Mouse (Mus musculus): ENCODE data around the gene Gemin7. TPM values are rescaled to one million over a fixed set of nuclear protein-coding genes. Genes with fewer than 3 reads are reported as not detected.

Gemin7 gene
- total and polyA plus RNA-seq, 3 experiments = 48.5 to 75.2 (median 48.6) TPM

GRCm38 (mm10) chr7:19603849-19604605 is 26.6 kb upstream of the Gemin7 start, which contains the start of gene Clasrp:
TSS of gene Clasrp (minus strand) at chr7:19604486.
- TF ChIP-seq EP300 (IDR thresholded peaks at IDR 0.05; ENCODE audit: insufficient read depth, low read depth, low read length) (0 out of 2 replicates have a peak, but pooled peaks have one; percentile 35), POLR2A (IDR thresholded peaks at IDR 0.05; ENCODE audit: insufficient read depth, low read depth, low read length) (peak; percentile 81), CTCF (IDR thresholded peaks at IDR 0.05) (no peak)
- peak; percentile 97 for DNase-seq
- peak within 1 kb of the TSS; percentile 94 for H3K9ac ChIP-seq (ENCODE audit: low read depth, low read length)
- peaks cover 4% of the 10 kb centered on the region for H3K79me2 ChIP-seq (replicated peaks; ENCODE audit: control insufficient read depth, insufficient read depth, low read length)
- under 1% methylated on average over 57 of the region's 57 CpGs for WGBS
- intact Hi-C loops (cut with DNase I) = loop anchor here (2.0 kb wide), 1 partner anchor 41 kb away; the partner anchor contains the start of gene Ppp1r37
- peak within 1 kb of the TSS; percentile 88 for H3K27ac ChIP-seq
- 0 out of 2 replicates have a peak, but pooled peaks cover 1% of the 10 kb centered on the region for H3K4me1 ChIP-seq (ENCODE audit: control insufficient read depth, insufficient read depth, low read length)
- H3K4me3 ChIP-seq = peak within 1 kb of the TSS; percentile 99
- H3K36me3 ChIP-seq (ENCODE audit: control insufficient read depth, insufficient read depth, low read length) = no peaks in the 10 kb centered on the region; the same call in 1 of the 2 replicates
- H3K27me3 ChIP-seq (ENCODE audit: control insufficient read depth, insufficient read depth, low read length) = no peaks in the 10 kb centered on the region

- H3K79me2 ChIP-seq (replicated peaks; ENCODE audit: control insufficient read depth, insufficient read depth, low read length) = peaks cover 4% of the 10 kb centered on the region
- 0 out of 2 replicates have a peak, but pooled peaks cover 1% of the 10 kb centered on the region for H3K4me1 ChIP-seq (ENCODE audit: control insufficient read depth, insufficient read depth, low read length)
- 62% methylated on average over 12 of the region's 12 CpGs for WGBS
- DNase-seq = no peak
- no peaks in the 10 kb centered on the region for H3K27me3 ChIP-seq (ENCODE audit: control insufficient read depth, insufficient read depth, low read length)
- H3K4me3 ChIP-seq = no peak overlapping the region
- H3K9ac ChIP-seq (ENCODE audit: low read depth, low read length) = no peak overlapping the region
- no peak for TF ChIP-seq POLR2A (IDR thresholded peaks at IDR 0.05; ENCODE audit: insufficient read depth, low read depth, low read length)
- no peak for TF ChIP-seq EP300 (IDR thresholded peaks at IDR 0.05; ENCODE audit: insufficient read depth, low read depth, low read length)
- no peak for TF ChIP-seq CTCF (IDR thresholded peaks at IDR 0.05)
- H3K27ac ChIP-seq = no peak overlapping the region
- intact Hi-C loops (cut with DNase I) = no loop called here
- H3K36me3 ChIP-seq (ENCODE audit: control insufficient read depth, insufficient read depth, low read length) = no peaks in the 10 kb centered on the region; the same call in 1 of the 2 replicates
Measured at GRCm38 (mm10) chr7:19603055-19603454, 25.7 kb upstream of the Gemin7 start.

GRCm38 (mm10) chr7:19600562-19600961 is 23.2 kb upstream of the Gemin7 start:
- 24% methylated on average over 5 of the region's 5 CpGs for WGBS
- intact Hi-C loops (cut with DNase I) = no loop called here
- Histone ChIP-seq H3K36me3 (ENCODE audit: control insufficient read depth, insufficient read depth, low read length) (no peaks in the 10 kb centered on the region; the same call in 1 of the 2 replicates), H3K4me1 (ENCODE audit: control insufficient read depth, insufficient read depth, low read length) (0 out of 2 replicates have a peak, but pooled peaks cover 1% of the 10 kb centered on the region), H3K79me2 (replicated peaks; ENCODE audit: control insufficient read depth, insufficient read depth, low read length) (peaks cover 4% of the 10 kb centered on the region), H3K9ac (ENCODE audit: low read depth, low read length) (no peak overlapping the region), H3K27me3 (ENCODE audit: control insufficient read depth, insufficient read depth, low read length) (no peaks in the 10 kb centered on the region), H3K4me3 (no peak overlapping the region), H3K27ac (no peak overlapping the region)
- no peak for DNase-seq
- TF ChIP-seq EP300 (IDR thresholded peaks at IDR 0.05; ENCODE audit: insufficient read depth, low read depth, low read length) = no peak
- no peak for TF ChIP-seq CTCF (IDR thresholded peaks at IDR 0.05)
- no peak for TF ChIP-seq POLR2A (IDR thresholded peaks at IDR 0.05; ENCODE audit: insufficient read depth, low read depth, low read length)

GRCm38 (mm10) chr7:19593061-19593730 is 15.8 kb upstream of the Gemin7 start:
- WGBS = 82% methylated on average over 10 of the region's 10 CpGs
- H3K27ac ChIP-seq = no peak overlapping the region
- intact Hi-C loops (cut with DNase I) = loop anchor here (10.0 kb wide), 1 partner anchor 112 kb away; no protein-coding TSS in a partner anchor
- H3K4me1 ChIP-seq (ENCODE audit: control insufficient read depth, insufficient read depth, low read length) = no peaks in the 10 kb centered on the region
- H3K27me3 ChIP-seq (ENCODE audit: control insufficient read depth, insufficient read depth, low read length) = no peaks in the 10 kb centered on the region
- H3K4me3 ChIP-seq = no peak overlapping the region
- H3K9ac ChIP-seq (ENCODE audit: low read depth, low read length) = no peak overlapping the region
- TF ChIP-seq POLR2A (IDR thresholded peaks at IDR 0.05; ENCODE audit: insufficient read depth, low read depth, low read length) = no peak
- no peaks in the 10 kb centered on the region for H3K79me2 ChIP-seq (replicated peaks; ENCODE audit: control insufficient read depth, insufficient read depth, low read length)
- no peaks in the 10 kb centered on the region for H3K36me3 ChIP-seq (ENCODE audit: control insufficient read depth, insufficient read depth, low read length)
- DNase-seq = no peak

GRCm38 (mm10) chr7:19589917-19590316 is 12.5 kb upstream of the Gemin7 start:
- TF ChIP-seq POLR2A (IDR thresholded peaks at IDR 0.05; ENCODE audit: insufficient read depth, low read depth, low read length) (no peak), EP300 (IDR thresholded peaks at IDR 0.05; ENCODE audit: insufficient read depth, low read depth, low read length) (0 out of 2 replicates have a peak, but pooled peaks have one; percentile 22), CTCF (IDR thresholded peaks at IDR 0.05) (peak; percentile 93)
- Histone ChIP-seq H3K9ac (ENCODE audit: low read depth, low read length) (no peak overlapping the region), H3K27me3 (ENCODE audit: control insufficient read depth, insufficient read depth, low read length) (no peaks in the 10 kb centered on the region), H3K4me3 (no peak overlapping the region), H3K36me3 (ENCODE audit: control insufficient read depth, insufficient read depth, low read length) (no peaks in the 10 kb centered on the region), H3K4me1 (ENCODE audit: control insufficient read depth, insufficient read depth, low read length) (no peaks in the 10 kb centered on the region), H3K27ac (no peak overlapping the region), H3K79me2 (replicated peaks; ENCODE audit: control insufficient read depth, insufficient read depth, low read length) (no peaks in the 10 kb centered on the region)
- 45% methylated on average over 3 of the region's 3 CpGs for WGBS
- intact Hi-C loops (cut with DNase I) = loop anchor here (2.0 to 10.0 kb wide), 3 partner anchors 21 to 115 kb away; no protein-coding TSS in a partner anchor
- DNase-seq = peak; percentile 55 to 58
